Mouse (Mus musculus): Measurements from ENCODE around the gene Specc1l.
"Not testable (repeated sequence)": the region's sequence is repeated elsewhere in the genome, so short reads cannot be mapped to it uniquely, and the experiment has no call there.

The Specc1l gene

GRCm38 (mm10) chr10:75316908-75317761 lies 105.3 kb downstream of the Specc1l start:
- peak; percentile 49 for DNase-seq (ENCODE audit: low spot score)

GRCm38 (mm10) chr10:75318206-75318605 lies 106.3 kb downstream of the Specc1l start:
- DNase-seq (ENCODE audit: low spot score), result no peak

- DNase-seq (ENCODE audit: low spot score), result no peak
Observed at GRCm38 (mm10) chr10:75320321-75320720, 108.4 kb downstream of the Specc1l start.

- no peak for DNase-seq (ENCODE audit: low spot score)
Observed at GRCm38 (mm10) chr10:75322966-75323365, 111.1 kb downstream of the Specc1l start.

- DNase-seq (ENCODE audit: low spot score), result no peak
Observed at GRCm38 (mm10) chr10:75323986-75324385, 112.1 kb downstream of the Specc1l start.

GRCm38 (mm10) chr10:75324391-75324790 lies 112.5 kb downstream of the Specc1l start:
- DNase-seq (ENCODE audit: low spot score), result no peak

- DNase-seq (ENCODE audit: low spot score), result no peak
Observed at GRCm38 (mm10) chr10:75325821-75326220, 113.9 kb downstream of the Specc1l start.

- DNase-seq (ENCODE audit: low spot score), result peak; percentile 42
Observed at GRCm38 (mm10) chr10:75326553-75326952, 114.7 kb downstream of the Specc1l start.

GRCm38 (mm10) chr10:75327081-75327480 lies 115.2 kb downstream of the Specc1l start:
- DNase-seq (ENCODE audit: low spot score), result no peak

GRCm38 (mm10) chr10:75328201-75328704 lies 116.4 kb downstream of the Specc1l start:
- no peak for DNase-seq (ENCODE audit: low spot score)

GRCm38 (mm10) chr10:75332268-75332667 lies 120.4 kb downstream of the Specc1l start:
- DNase-seq (ENCODE audit: low spot score), result no peak

- DNase-seq (ENCODE audit: low spot score), result no peak
Observed at GRCm38 (mm10) chr10:75333176-75333776, 121.4 kb downstream of the Specc1l start.

GRCm38 (mm10) chr10:75334175-75334574 lies 122.3 kb downstream of the Specc1l start:
- DNase-seq (ENCODE audit: low spot score), result no peak

- DNase-seq (ENCODE audit: low spot score), result no peak
Observed at GRCm38 (mm10) chr10:75335075-75335474, 123.2 kb downstream of the Specc1l start.

GRCm38 (mm10) chr10:75337231-75337630 lies 125.4 kb downstream of the Specc1l start:
- no peak for DNase-seq (ENCODE audit: low spot score)

GRCm38 (mm10) chr10:75338852-75339251 lies 127.0 kb downstream of the Specc1l start:
- DNase-seq (ENCODE audit: low spot score), result no peak

- DNase-seq (ENCODE audit: low spot score), result no peak
Observed at GRCm38 (mm10) chr10:75339377-75339776, 127.5 kb downstream of the Specc1l start.

- no peak for DNase-seq (ENCODE audit: low spot score)
Observed at GRCm38 (mm10) chr10:75341936-75342335, 130.1 kb downstream of the Specc1l start.

GRCm38 (mm10) chr10:75344563-75344962 lies 132.7 kb downstream of the Specc1l start:
- DNase-seq (ENCODE audit: low spot score), result not testable (repeated sequence)

- DNase-seq (ENCODE audit: low spot score), result no peak
Observed at GRCm38 (mm10) chr10:75345265-75345664, 133.4 kb downstream of the Specc1l start.

GRCm38 (mm10) chr10:75350564-75350963 lies 138.7 kb downstream of the Specc1l start:
- no peak for DNase-seq (ENCODE audit: low spot score)

GRCm38 (mm10) chr10:75352541-75352940 lies 140.7 kb downstream of the Specc1l start:
- DNase-seq (ENCODE audit: low spot score), result no peak

GRCm38 (mm10) chr10:75353838-75354241 lies 142.0 kb downstream of the Specc1l start:
- DNase-seq (ENCODE audit: low spot score), result not testable (repeated sequence)

Measured in spleen, adult 12 weeks (tissue).